Mouse (Mus musculus) gastrocnemius, adult 18-20 months (tissue): ENCODE data around the gene Batf. TPM values are rescaled to one million over a fixed set of nuclear protein-coding genes. Genes with fewer than 3 reads are reported as not detected.
A peak's percentile ranks its signal among the peaks of the same experiment; 100 is the strongest.
"Not testable (repeated sequence)": the region's sequence is repeated elsewhere in the genome, so short reads cannot be mapped to it uniquely, and the experiment has no call there.

Experiments
- DNase-seq: peaks from one replicate; pipeline ENCODE4 v3.0.0; 2021; ENCODE audit warnings: low spot score
- total RNA-seq, 2 experiments: library from RNA; stranded (reverse); gene quantifications; 2 replicates each; pipeline ENCODE4 v1.2.3; 2021

Gene Batf
- total RNA-seq, 2 experiments from 2014 or later, result 0.32 TPM; not detected in 1

GRCm38 (mm10) chr12:85682328-85682727, 4.1 kb upstream of the Batf start:
- no peak for DNase-seq

- no peak for DNase-seq
Observed at GRCm38 (mm10) chr12:85684411-85685275, 1.8 kb upstream of the Batf start.

GRCm38 (mm10) chr12:85687217-85687533, 706 bp downstream of the Batf start:
- no peak for DNase-seq

DNA sequence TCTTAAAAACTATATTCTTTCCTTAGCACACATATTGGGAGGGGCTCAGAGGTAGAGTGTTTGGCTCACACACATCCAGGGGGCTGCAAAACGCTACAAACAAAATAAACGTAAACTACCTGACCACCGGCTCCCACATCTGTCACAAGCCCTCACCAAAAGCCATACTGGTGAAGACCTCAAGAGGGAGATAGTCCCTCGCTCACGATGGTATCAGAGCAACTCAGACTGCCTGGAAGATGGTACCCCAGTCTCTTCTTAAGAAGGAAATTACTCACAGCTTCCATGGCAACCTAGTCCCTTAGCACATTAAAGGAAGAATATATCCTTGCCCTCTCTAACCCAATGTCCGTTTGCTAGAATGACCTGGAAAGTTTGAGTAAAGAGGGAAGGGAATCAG, 1.4 kb downstream of the Batf start:
- no peak for DNase-seq

GRCm38 (mm10) chr12:85695787-85696186, 9.3 kb downstream of the Batf start:
- DNase-seq, result no peak

- no peak for DNase-seq
Observed at GRCm38 (mm10) chr12:85696436-85696835, 10.0 kb downstream of the Batf start.

DNA sequence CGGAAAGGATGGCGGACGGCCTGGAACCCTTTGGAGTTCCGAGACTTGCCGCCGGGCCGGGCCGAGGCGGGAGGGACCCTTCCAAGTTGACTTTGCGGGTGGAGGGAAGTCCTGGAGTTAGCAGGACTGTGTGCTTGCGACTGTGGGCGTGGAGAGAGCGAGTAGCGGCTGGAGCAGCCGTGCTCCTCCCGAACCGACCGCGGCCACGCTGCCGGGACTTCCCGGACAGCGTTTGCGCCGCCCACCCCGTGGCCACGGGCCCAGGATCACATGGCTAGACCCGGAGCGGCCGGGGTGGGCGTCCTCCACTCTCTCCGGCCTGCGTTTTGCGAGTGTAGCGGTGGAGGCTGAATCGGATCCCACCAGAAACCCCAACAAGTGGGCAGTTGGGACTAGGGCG, 11.7 kb downstream of the Batf start:
- not testable (repeated sequence) for DNase-seq

DNA sequence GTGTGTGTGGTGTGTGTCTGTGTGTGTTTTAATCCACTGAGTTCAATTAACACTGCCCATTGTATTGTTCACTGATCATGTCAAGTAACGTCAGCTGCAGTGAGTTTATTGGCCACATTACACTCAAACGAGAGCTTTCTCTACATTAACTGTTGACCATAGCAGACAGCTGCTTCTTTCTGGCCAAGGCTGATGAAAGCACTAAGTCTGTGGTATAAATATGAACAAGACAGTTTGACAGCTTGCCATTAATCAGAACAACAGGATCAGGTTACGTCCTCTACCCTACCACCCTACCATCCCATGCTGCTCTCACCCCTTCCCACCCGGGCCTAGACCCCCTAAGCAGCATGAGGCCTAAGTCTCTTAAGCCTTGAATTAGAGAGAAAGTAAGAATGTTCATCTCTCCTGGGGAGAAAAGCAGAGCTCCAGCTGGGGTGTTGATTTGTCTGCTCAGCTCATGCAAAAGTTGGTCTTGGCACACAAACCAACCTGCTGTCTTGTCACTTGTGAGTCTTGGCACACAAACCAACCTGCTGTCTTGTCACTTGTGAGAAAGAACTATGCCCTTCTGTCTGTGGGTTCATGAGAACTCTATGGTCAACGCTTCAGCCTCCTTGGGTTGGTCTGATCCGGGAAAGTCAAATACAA, 13.8 kb downstream of the Batf start:
- no peak for DNase-seq

DNA sequence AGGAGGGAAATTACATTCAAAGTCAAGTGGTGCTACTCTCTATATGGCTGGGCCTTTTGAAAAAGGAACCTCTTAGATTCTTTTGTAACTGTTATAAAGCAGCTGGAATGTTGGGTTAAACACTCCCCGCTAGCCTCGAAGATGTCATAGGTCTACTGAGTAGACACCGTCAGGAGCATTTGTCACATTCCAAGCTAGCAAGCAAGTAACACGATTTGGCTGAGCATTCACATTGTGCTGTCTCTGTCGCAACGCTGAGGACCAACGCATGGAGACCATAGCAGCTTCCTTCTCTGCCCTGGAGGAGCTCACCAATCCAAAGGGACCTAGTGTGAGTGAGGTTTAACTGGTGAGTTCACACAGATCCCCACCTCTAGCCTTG, 14.4 kb downstream of the Batf start:
- no peak for DNase-seq

DNA sequence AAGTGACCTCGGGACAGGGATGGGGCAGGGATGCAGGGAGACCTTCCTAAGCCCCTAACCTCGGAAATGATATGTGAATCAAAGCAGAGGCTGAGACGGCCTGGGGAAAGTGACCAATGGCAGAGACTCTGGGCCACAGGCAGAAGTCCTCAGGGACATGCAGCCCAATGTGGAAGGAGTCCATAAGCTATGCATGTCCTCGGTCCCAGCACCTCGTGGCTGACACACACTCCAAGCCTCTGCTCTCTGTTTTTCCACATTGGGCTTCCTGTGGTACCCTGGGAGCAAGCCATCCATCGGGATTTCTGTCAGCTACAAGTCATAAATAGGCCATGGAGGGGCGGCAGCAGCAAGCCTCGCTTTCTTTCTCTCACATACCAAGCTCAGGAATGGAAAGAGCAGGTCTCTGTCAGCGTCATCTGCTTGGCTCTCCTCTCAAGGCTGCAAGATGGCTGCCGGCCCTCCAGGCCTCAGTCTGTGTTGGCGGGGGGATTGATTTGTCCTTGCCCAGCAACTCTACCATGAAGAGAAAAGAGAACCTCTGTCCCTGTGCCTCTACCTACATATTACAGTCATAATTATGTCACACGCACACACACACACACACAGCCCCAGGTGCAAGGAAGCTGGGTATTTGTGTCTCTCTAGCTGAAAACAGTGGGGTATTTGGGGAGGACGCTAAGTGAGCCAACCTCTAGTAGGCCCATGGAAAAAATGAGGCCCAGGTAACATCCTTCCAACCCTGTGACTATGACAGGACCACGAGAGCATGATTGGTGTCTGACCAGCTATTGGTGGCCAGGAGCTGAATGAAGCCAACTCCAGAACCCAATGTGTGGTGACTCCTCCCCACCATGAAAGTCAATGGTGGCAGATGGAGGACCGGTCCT, 15.9 kb downstream of the Batf start:
- no peak for DNase-seq

DNA sequence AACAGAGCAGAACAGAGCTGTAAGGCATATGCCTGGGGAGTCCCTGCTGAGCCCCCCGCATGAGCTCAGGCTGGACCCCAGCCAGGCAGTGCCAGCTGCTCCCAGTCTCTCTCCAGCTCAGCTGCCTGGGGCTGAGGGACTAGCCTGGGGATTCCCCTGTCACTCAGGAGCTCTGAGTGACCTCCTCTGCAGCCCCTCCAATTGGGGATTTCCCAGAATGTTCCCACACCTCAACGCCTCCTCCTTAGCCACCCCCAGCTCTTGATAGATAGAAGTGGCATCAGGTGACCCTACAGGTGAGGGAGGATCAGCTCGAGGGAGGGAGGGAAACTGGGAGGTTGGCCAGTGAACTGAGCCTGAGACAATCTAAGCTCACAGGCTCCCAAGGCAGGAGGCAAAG, 17.0 kb downstream of the Batf start:
- no peak for DNase-seq

GRCm38 (mm10) chr12:85704566-85704965, 18.1 kb downstream of the Batf start:
- DNase-seq, result no peak

GRCm38 (mm10) chr12:85705002-85705830, 18.7 kb downstream of the Batf start:
- peak; percentile 74 for DNase-seq

GRCm38 (mm10) chr12:85705831-85706530, 19.5 kb downstream of the Batf start:
- no peak for DNase-seq

GRCm38 (mm10) chr12:85706906-85707305, 20.4 kb downstream of the Batf start:
- DNase-seq, result no peak

- DNase-seq, result no peak
Observed at GRCm38 (mm10) chr12:85707391-85707790, 20.9 kb downstream of the Batf start.

- DNase-seq, result no peak
Observed at GRCm38 (mm10) chr12:85708556-85708955, 22.1 kb downstream of the Batf start.

GRCm38 (mm10) chr12:85710695-85711094, 24.2 kb downstream of the Batf start:
- DNase-seq, result no peak

- no peak for DNase-seq
Observed at GRCm38 (mm10) chr12:85712587-85712986, 26.1 kb downstream of the Batf start.

GRCm38 (mm10) chr12:85714126-85714525, 27.7 kb downstream of the Batf start:
- DNase-seq, result no peak

GRCm38 (mm10) chr12:85725306-85725705, 38.8 kb downstream of the Batf start:
- no peak for DNase-seq
